Mouse (Mus musculus) thymus, adult 2 months (tissue): ENCODE results near the gene Gm20521.

Source experiments
- CTCF ChIP-seq: fragments of 200-500 bp; IDR thresholded peaks from 2 replicates; pipeline ENCODE4 v1.5.1; 2012; ENCODE audit warnings: mild to moderate bottlenecking, control low read depth, low read length, moderate library complexity, borderline replicate concordance; ENCODE audit not compliant: control insufficient read depth, poor library complexity, insufficient read depth; ENCODE audit errors: extremely low read depth
- POLR2A ChIP-seq: fragments of 200-500 bp; IDR thresholded peaks from 2 replicates; pipeline ENCODE4 v1.6.1; 2012; ENCODE audit warnings: mild to moderate bottlenecking, low read length, control low read depth, moderate library complexity; ENCODE audit not compliant: control insufficient read depth, poor library complexity, insufficient read depth; ENCODE audit errors: extremely low read depth

- TF ChIP-seq CTCF, result peak; percentile 59; the same call in 1 of the 2 replicates
- TF ChIP-seq POLR2A, result no peak
These were observed 56.4 kb downstream of the Gm20521 start for GRCm38 (mm10) chr14:54939434-54940175.
